Mouse (Mus musculus) limb, embryonic 14.5 days (tissue): Measurements from ENCODE around the gene Tet1. TPM values are rescaled to one million over a fixed set of nuclear protein-coding genes. Genes with fewer than 3 reads are reported as not detected.

Experiments used
- ATAC-seq: fragments of 200-750 bp; cut with Nextera tagmentation; 2 replicates; pipeline ENCODE4 v1.8.0; 2017; ENCODE audit warnings: low read depth, moderate number of reproducible peaks, moderate TSS enrichment; ENCODE audit not compliant: low FRiP score
- DNase-seq: peaks from one replicate; pipeline ENCODE4 v3.0.0-alpha.2; 2015; ENCODE audit warnings: low spot score
- H3K27ac ChIP-seq: fragments of 300-500 bp; sonication (generic); replicated peaks from 2 replicates; pipeline ENCODE4 v1.5.1; 2014; ENCODE audit warnings: low read depth, mild to moderate bottlenecking, low read length, moderate library complexity, mixed read lengths
- H3K27me3 ChIP-seq: fragments of 300-500 bp; sonication (generic); 2 replicates; pipeline ENCODE4 v1.6.1; 2014; ENCODE audit warnings: low read length, mixed read lengths; ENCODE audit not compliant: control insufficient read depth, insufficient read depth
- H3K36me3 ChIP-seq: fragments of 300-500 bp; sonication (generic); 2 replicates; pipeline ENCODE4 v1.6.1; 2014; ENCODE audit warnings: mild to moderate bottlenecking, low read length, moderate library complexity, mixed read lengths; ENCODE audit not compliant: control insufficient read depth, insufficient read depth
- H3K4me1 ChIP-seq: fragments of 300-500 bp; sonication (generic); 2 replicates; pipeline ENCODE4 v1.6.1; 2014; ENCODE audit warnings: antibody characterized with exemption, low read length, mixed read lengths; ENCODE audit not compliant: control insufficient read depth, insufficient read depth
- H3K4me2 ChIP-seq: fragments of 300-500 bp; sonication (generic); replicated peaks from 2 replicates; pipeline ENCODE4 v1.6.1; 2014; ENCODE audit warnings: low read depth, mild to moderate bottlenecking, low read length, moderate library complexity; ENCODE audit not compliant: severe bottlenecking
- H3K4me3 ChIP-seq: fragments of 300-500 bp; sonication (generic); replicated peaks from 2 replicates; pipeline ENCODE4 v1.5.1; 2014; ENCODE audit warnings: low read length
- H3K9ac ChIP-seq: fragments of 300-500 bp; sonication (generic); 2 replicates; pipeline ENCODE4 v1.6.1; 2014; ENCODE audit warnings: mild to moderate bottlenecking, low read depth, low read length, moderate library complexity; ENCODE audit not compliant: severe bottlenecking
- H3K9me3 ChIP-seq: fragments of 300-500 bp; sonication (generic); 2 replicates; pipeline ENCODE4 v1.6.1; 2016; ENCODE audit warnings: low read length; ENCODE audit not compliant: control insufficient read depth
- POLR2A ChIP-seq: fragments of 200-500 bp; IDR thresholded peaks from 2 replicates; pipeline ENCODE4 v1.8.0; 2012; ENCODE audit warnings: inconsistent platforms, mild to moderate bottlenecking, moderate library complexity, borderline replicate concordance; ENCODE audit not compliant: insufficient read depth, insufficient read length; ENCODE audit errors: extremely low read depth
- WGBS: fragments of 180-500 bp; shearing (Covaris S2); extraction: QIAGEN DNeasy Blood & Tissue Kit; methylation state at CpG from one replicate; pipeline ENCODE4 v1.1.7; 2014; 5-methylcytosine and 5-hydroxymethylcytosine counted together
- polyA plus RNA-seq, 2 experiments: library from polyadenylated mRNA; depleted of rRNA in 1 of 2; stranded (reverse) in 1 of 2; unstranded in 1 of 2; fragments of >200 nt; fragmentation: Nextera tagmentation in 1 of 2; extraction: Ambion mirVana in 1 of 2; gene quantifications; 2 replicates each; pipeline versions ENCODE4 v1.2.1 to v1.2.3; 2012 to 2014

Tet1 gene
- polyA plus RNA-seq, 2 experiments, result 5.2 to 30.7 TPM

- H3K27ac ChIP-seq, result no peak overlapping the region
- no peak overlapping the region for H3K4me3 ChIP-seq
- H3K36me3 ChIP-seq, result no peaks in the 10 kb centered on the region
- no peak for DNase-seq
- TF ChIP-seq POLR2A, result no peak
- no peaks in the 10 kb centered on the region for H3K4me1 ChIP-seq
- H3K9ac ChIP-seq, result no peak overlapping the region
- WGBS, result 27% methylated on average over 4 of the region's 4 CpGs
- H3K27me3 ChIP-seq, result no peaks in the 10 kb centered on the region
- H3K4me2 ChIP-seq, result no peak overlapping the region
- no peaks in the 10 kb centered on the region for H3K9me3 ChIP-seq
- no peak for ATAC-seq
Measured at GRCm38 (mm10) chr10:62892549-62893232, 16.1 kb downstream of the Tet1 start.

GRCm38 (mm10) chr10:62891025-62891424, 17.8 kb downstream of the Tet1 start:
- Histone ChIP-seq H3K4me3 (no peak overlapping the region), H3K4me1 (no peaks in the 10 kb centered on the region; the same call in 1 of the 2 replicates), H3K4me2 (no peak overlapping the region), H3K9me3 (no peaks in the 10 kb centered on the region), H3K9ac (no peak overlapping the region), H3K27me3 (no peaks in the 10 kb centered on the region), H3K27ac (no peak overlapping the region), H3K36me3 (no peaks in the 10 kb centered on the region)
- 75% methylated on average over 3 of the region's 3 CpGs for WGBS
- DNase-seq, result no peak
- ATAC-seq, result no peak
- TF ChIP-seq POLR2A, result no peak

GRCm38 (mm10) chr10:62886799-62887591, 21.8 kb downstream of the Tet1 start:
- H3K27ac ChIP-seq, result peak overlapping the region; percentile 61; the same call in 1 of the 2 replicates
- H3K4me3 ChIP-seq, result peak overlapping the region; percentile 67
- no peaks in the 10 kb centered on the region for H3K9me3 ChIP-seq
- DNase-seq, result peak; percentile 75
- ATAC-seq, result peak; percentile 85
- TF ChIP-seq POLR2A, result no peak
- peak overlapping the region; percentile 74 for H3K9ac ChIP-seq
- no peaks in the 10 kb centered on the region for H3K27me3 ChIP-seq
- H3K4me1 ChIP-seq, result peaks cover 5% of the 10 kb centered on the region
- H3K36me3 ChIP-seq, result no peaks in the 10 kb centered on the region
- under 1% methylated on average over 47 of the region's 56 CpGs for WGBS
- peak overlapping the region; percentile 94 for H3K4me2 ChIP-seq

GRCm38 (mm10) chr10:62885969-62886798, 22.6 kb downstream of the Tet1 start:
- WGBS, result 3% methylated on average over 38 of the region's 38 CpGs
- peak; percentile 28 for DNase-seq
- ATAC-seq, result peak; percentile 63
- Histone ChIP-seq H3K36me3 (no peaks in the 10 kb centered on the region), H3K9me3 (no peaks in the 10 kb centered on the region), H3K27me3 (no peaks in the 10 kb centered on the region), H3K4me2 (peak overlapping the region; percentile 94), H3K4me1 (peaks cover 5% of the 10 kb centered on the region), H3K9ac (peak overlapping the region; percentile 74), H3K4me3 (peak overlapping the region; percentile 67), H3K27ac (peak overlapping the region; percentile 61; the same call in 1 of the 2 replicates)
- TF ChIP-seq POLR2A, result 0 out of 2 replicates have a peak, but pooled peaks have one; percentile 16

GRCm38 (mm10) chr10:62885460-62885859, 23.3 kb downstream of the Tet1 start:
- Histone ChIP-seq H3K4me1 (peaks cover 5% of the 10 kb centered on the region), H3K27me3 (no peaks in the 10 kb centered on the region), H3K4me2 (peak overlapping the region; percentile 94), H3K9ac (no peak overlapping the region), H3K27ac (no peak overlapping the region), H3K4me3 (peak overlapping the region; percentile 67), H3K9me3 (no peaks in the 10 kb centered on the region), H3K36me3 (no peaks in the 10 kb centered on the region)
- DNase-seq (no peak), ATAC-seq (no peak)
- 24% methylated on average over 10 of the region's 10 CpGs for WGBS
- TF ChIP-seq POLR2A, result no peak
